15 mouse cellular contexts compared by ENCODE assay signal in the genomic region with DNA sequence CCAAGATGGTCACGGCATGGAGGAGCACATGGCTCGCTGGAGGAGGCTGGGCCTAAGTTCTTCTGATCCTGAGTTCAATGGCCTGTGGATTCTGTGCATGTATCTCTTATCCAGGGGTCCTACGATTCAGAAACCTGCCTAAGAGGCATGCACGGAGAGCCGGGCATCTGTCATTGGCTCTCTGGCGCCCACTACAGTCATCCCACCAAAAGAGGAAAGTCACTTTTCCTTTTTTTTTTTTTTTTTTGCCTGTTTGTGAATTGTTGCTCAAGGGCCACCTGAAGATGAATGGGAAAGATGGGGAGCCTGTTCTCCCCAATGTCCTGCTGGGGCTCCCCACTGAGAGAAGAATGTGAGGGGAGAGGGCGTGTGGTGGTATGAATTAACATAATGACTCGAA.
A peak's percentile ranks its signal among the peaks of the same experiment; 100 is the strongest.
DNase-seq lines count a peak whose midpoint lies in the region; ATAC-seq and TF ChIP-seq lines count a peak whose summit lies in the region.
"Had no signal": no experiment of that assay in that cellular context is flagged by ENCODE, and none has a peak within 500 bp of the region (broad histone marks: within the 10 kb centered on the region; RNA-seq: fewer than 3 reads in every experiment).

No protein-coding gene starts in this region.

- peak; percentile 43; the same call in 1 of the 2 replicates for TF ChIP-seq CTCF in hindbrain, postnatal 0 days (IDR thresholded peaks at IDR 0.05; ENCODE audit: low read depth)
- peak; percentile 26; the same call in 1 of the 2 replicates for TF ChIP-seq CTCF in brain, embryonic 14.5 days (IDR thresholded peaks at IDR 0.05; ENCODE audit: borderline replicate concordance, extremely low read depth, insufficient read depth, insufficient read length)

- TF ChIP-seq POLR2A in brain, embryonic 14.5 days (IDR thresholded peaks at IDR 0.05; ENCODE audit: borderline replicate concordance, extremely low read depth, insufficient read depth, insufficient read length, poor library complexity, severe bottlenecking), result no peak

- H3K36me3 ChIP-seq in hindbrain, postnatal 0 days (ENCODE audit: insufficient read depth, low read length), result no peaks in the 10 kb centered on the region
- H3K36me3 ChIP-seq in hindbrain, embryonic 14.5 days (replicated peaks; ENCODE audit: control insufficient read depth, insufficient read depth), result no peaks in the 10 kb centered on the region
- H3K36me3 ChIP-seq: lung, embryonic 15.5 days; neural tube, embryonic 12.5 days had no signal

- no peaks in the 10 kb centered on the region for H3K9me3 ChIP-seq in hindbrain, postnatal 0 days (ENCODE audit: low read length)
- H3K9me3 ChIP-seq in hindbrain, embryonic 14.5 days (ENCODE audit: control insufficient read depth, low read length), result no peaks in the 10 kb centered on the region
- H3K9me3 ChIP-seq: lung, embryonic 15.5 days; neural tube, embryonic 12.5 days had no signal

- 53% methylated on average over 8 of the region's 8 CpGs for WGBS in hindbrain, postnatal 0 days
- WGBS in hindbrain, embryonic 14.5 days, result 50% methylated on average over 8 of the region's 8 CpGs

- no peak overlapping the region for H3K4me2 ChIP-seq in hindbrain, postnatal 0 days (ENCODE audit: low read depth, low read length)
- no peak overlapping the region for H3K4me2 ChIP-seq in hindbrain, embryonic 14.5 days (replicated peaks)
- H3K4me2 ChIP-seq: lung, embryonic 15.5 days; neural tube, embryonic 12.5 days had no signal

- intact Hi-C loops in heart, postnatal 10 days (cut with DNase I), result no loop called here

- no peak overlapping the region for H3K27ac ChIP-seq in hindbrain, postnatal 0 days
- no peak overlapping the region for H3K27ac ChIP-seq in hindbrain, embryonic 14.5 days
- H3K27ac ChIP-seq: lung, embryonic 15.5 days; neural tube, embryonic 12.5 days had no signal

- H3K9ac ChIP-seq in hindbrain, postnatal 0 days (replicated peaks; ENCODE audit: low read length), result no peak overlapping the region
- H3K9ac ChIP-seq in hindbrain, embryonic 14.5 days, result no peak overlapping the region
- H3K9ac ChIP-seq: lung, embryonic 15.5 days; neural tube, embryonic 12.5 days had no signal

- DNase-seq in hindbrain, postnatal 0 days (ENCODE audit: low spot score), result peak; percentile 25
- no peak for DNase-seq in hindbrain, embryonic 14.5 days (ENCODE audit: low spot score)
- DNase-seq in retina, embryonic 14.5 days (ENCODE audit: low spot score), result peak; percentile 18
- no peak for DNase-seq in retina, postnatal 1 day
- no peak for DNase-seq in brain, embryonic 14.5 days (ENCODE audit: low read depth)
- no peak for DNase-seq in heart, postnatal 10 days
- no peak for DNase-seq in frontal cortex, postnatal 10 days (ENCODE audit: low spot score in 2 of 2)
- DNase-seq: adrenal gland, postnatal 36 days; gastrocnemius, postnatal 10 days; kidney, adult 9 months had no signal

- ATAC-seq in hindbrain, postnatal 0 days, result no peak
- ATAC-seq in hindbrain, embryonic 14.5 days (ENCODE audit: low FRiP score), result no peak
- ATAC-seq: activated CD4-positive, CD25-positive, alpha-beta regulatory T cell, adult 4 months; forebrain, embryonic 16.5 days; hindbrain, embryonic 16.5 days had no signal

- no peak overlapping the region for H3K4me3 ChIP-seq in hindbrain, postnatal 0 days (ENCODE audit: low read length)
- H3K4me3 ChIP-seq in hindbrain, embryonic 14.5 days (replicated peaks; ENCODE audit: low read length), result no peak overlapping the region
- H3K4me3 ChIP-seq: lung, embryonic 15.5 days; neural tube, embryonic 12.5 days had no signal

- H3K4me1 ChIP-seq in hindbrain, postnatal 0 days (ENCODE audit: insufficient read depth, low read length), result no peaks in the 10 kb centered on the region
- no peaks in the 10 kb centered on the region for H3K4me1 ChIP-seq in hindbrain, embryonic 14.5 days (replicated peaks; ENCODE audit: control insufficient read depth, insufficient read depth, low read length)

- H3K27me3 ChIP-seq in hindbrain, postnatal 0 days (ENCODE audit: insufficient read depth, low read length), result no peaks in the 10 kb centered on the region
- H3K27me3 ChIP-seq in hindbrain, embryonic 14.5 days (ENCODE audit: control insufficient read depth, insufficient read depth, low read length), result no peaks in the 10 kb centered on the region
- H3K27me3 ChIP-seq: lung, embryonic 15.5 days; neural tube, embryonic 12.5 days had no signal

Comparison
In these comparisons a context has a peak if more than half of its experiments do, and no peak if none do; other contexts are left out.
1. DNase-seq: peak in hindbrain, postnatal 0 days (single experiment) and retina, embryonic 14.5 days (single experiment); none in hindbrain, embryonic 14.5 days (single experiment), retina, postnatal 1 day (single experiment), brain, embryonic 14.5 days (single experiment), heart, postnatal 10 days (0 of 2) and frontal cortex, postnatal 10 days (0 of 2).